Mouse (Mus musculus): ENCODE data around the gene Sema5b. TPM values are rescaled to one million over a fixed set of nuclear protein-coding genes. Genes with fewer than 3 reads are reported as not detected.
"Not testable (repeated sequence)": the region's sequence is repeated elsewhere in the genome, so short reads cannot be mapped to it uniquely, and the experiment has no call there.

Sema5b gene
- total RNA-seq, 2 experiments from 2014 or later: 3.3 to 14.8 TPM

DNA sequence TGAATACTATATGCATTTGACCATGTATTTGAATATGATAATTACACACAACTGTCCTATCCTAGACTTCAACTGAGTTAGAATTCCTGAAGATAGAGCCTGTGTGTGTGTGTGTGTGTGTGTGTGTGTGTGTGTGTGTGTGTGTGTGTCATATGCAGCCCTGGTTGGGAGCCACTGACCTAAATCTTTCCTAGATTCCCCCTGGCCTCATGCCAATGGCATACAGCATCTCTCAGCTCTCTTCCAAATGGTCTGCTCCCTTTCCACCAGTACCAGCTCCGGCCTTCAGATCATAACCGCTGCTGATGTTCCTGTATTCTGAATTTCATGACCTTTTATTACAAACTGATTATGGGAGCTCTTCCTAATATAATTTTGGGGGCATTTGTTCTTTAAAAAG is 8.4 kb downstream of the Sema5b start:
- DNase-seq: no peak

DNA sequence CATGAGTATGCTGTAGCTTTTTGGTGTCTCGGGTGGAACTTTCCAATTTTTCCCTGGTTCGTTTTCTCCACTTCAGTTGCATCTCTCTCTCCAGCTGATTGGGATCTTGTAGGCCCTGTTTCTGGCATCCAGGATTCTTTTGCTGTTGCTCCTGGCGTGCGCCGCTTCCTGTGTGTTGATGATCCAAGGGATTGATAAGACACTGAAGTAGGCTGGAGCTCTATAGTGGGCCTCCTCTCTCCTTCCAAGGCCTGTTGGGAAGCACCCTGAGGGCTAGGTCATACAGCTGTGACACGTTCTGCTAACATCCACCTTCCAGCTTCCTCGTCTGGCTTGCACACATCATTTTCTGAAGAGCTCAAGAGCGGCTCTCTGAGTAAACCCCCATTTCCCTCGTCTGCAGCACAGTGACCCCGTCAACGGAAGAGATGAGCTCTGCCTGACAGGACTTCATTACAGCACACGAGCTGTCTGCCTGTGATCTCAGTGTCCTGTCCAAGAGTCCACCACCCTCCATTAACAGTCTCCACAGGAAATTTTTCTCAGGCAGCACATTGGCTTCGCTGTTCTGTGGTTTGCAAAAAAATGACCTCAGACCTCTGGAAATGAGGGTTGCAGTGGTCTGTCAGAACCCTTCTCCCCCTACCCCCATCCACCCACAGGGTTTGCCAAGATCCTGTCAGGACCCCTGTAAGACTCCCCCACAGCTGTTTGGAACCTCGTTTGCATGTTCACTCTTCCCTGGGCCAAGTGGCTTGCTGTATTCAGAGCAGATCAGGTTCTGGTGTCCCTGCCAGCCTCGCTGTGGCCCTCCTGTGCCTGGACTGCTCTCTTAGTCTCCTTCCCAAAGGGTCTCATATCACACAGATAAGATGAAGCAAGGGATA is 14.9 kb downstream of the Sema5b start:
- DNase-seq: no peak

DNA sequence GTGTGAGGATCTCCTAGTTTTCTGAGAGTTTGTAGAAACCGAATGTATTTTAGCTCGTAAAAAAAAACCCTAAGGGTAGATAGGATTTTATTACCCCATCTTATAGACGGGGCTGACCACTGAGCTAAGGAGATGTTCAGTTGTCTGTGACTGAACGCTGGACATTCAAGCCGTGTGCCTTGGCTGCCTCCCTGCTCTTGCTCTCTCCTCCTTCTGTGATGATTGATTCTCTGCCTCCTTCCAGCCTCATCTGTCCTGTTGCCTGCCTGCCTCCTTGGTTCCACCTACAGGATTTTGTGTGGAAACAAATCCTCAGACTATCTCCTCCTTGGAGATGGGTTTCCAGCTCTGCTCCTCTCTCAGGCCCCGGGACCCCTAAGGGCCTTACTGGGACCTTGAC is 16.1 kb downstream of the Sema5b start:
- no peak for DNase-seq

DNA sequence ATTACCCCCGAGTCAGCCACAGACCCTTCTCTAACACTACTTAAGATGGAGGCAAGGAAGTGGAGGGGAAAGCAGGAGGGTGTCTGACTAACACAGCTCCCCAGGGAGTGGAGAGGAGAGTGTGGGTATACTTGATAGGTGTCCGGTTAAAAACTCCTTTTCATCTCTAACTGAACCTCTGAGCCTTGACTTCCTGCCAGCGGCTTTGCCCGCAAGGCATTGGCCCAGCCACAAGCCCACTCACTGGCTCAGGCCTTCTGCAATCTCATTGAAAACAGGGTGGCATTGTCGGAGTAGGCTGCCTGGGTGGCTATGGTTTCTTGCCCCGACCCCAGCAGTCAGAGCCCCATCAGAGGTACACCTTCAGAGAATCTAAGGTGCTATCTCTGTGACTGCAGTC is 20.6 kb downstream of the Sema5b start:
- no peak for DNase-seq

DNA sequence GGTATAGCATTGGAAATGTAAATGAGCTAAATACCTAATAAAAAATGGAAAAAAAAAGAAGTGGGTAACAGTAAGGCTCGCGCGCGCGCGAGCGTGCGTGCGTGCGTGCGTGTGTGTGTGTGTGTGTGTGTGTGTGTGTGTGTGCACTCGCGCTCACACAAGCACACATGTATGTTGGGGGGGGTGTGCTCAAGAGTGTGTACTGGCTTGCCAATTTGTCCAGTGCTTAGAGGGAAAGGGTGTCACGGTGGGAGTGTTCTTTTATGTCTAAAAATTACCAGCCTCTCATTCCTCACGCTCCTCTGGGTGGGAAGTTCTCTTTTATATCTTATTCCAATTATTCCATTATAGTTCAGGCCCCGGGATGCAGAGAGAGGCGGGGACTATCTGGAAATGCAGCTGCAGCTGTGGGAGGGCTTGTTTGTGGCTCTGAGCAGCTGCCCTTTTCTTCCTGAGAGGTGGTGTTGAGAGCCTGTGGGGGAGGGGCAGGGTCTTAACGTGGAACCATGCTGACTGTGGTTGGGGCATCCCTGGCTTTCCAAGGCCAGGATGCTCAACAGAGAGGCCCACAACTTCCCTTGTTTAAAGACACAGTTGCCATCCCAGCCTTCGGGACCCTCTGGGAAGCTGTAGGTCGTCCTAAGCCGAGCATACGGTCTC is 23.4 kb downstream of the Sema5b start:
- DNase-seq: no peak

DNA sequence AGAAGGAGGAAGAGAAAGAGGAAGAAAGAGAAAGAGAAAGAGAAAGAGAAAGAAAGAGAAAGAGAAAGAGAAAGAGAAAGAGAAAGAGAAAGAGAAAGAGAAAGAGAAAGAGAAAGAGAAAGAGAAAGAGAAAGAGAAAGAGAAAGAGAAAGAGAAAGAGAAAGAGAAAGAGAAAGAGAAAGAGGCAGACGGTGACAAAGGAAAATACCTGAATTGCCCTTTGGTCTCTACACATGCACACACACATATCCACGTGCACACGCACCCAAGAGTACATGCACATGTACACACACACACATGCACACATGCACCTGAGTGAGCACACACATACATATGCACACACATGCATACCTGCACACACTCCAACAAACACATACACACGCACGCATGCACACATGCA is 24.7 kb downstream of the Sema5b start:
- DNase-seq: not testable (repeated sequence)

DNA sequence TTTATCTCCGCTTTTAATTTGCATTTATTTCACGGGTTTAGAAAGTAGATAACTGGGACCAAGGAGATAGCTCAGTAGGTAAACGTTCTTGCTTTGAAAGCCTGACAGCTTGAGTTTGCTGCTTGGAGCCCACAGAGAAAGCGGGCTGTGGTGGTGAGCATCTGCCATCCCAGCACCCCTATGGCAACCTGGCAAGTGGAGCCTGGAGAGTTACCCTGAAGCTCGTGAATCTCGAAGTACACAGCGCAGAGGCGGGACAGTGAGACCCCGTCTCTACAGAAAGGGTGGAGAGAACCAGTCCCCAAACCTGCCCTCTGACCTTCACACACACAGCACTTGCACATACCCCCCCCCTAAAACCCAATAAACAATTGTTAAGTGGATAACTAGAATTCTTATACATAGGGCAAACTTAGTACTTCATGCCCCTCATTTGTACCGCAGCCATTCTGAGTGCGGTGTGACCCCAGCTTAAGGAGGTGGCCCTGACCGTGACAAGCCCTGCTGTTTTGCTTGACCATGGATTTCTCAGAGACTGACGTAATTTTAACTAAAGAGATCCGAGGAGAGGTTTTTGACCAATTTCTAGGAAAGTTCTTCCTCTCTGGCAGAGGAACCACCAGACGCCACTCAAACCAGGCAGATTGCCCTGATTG is 27.4 kb downstream of the Sema5b start:
- no peak for DNase-seq

DNA sequence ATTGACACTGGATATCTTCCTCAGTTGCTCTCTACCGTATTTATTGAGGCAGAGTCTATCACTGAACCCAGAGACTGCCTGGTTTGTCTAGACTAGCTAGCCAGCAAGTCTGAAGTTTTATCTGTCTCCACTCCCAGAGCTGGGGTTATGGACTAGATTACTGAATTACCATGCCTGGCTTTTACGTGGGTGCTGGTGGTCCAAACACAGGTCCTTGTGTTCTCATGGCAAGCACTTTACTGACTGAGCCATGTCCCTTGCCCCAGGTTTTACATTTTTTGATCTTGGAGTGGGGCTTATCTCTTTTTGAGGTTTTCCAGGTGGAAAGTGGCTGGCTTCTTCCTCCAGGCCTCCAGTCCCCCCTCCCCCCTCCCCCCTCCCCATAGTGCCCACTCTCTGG is 28.4 kb downstream of the Sema5b start:
- DNase-seq: no peak

DNA sequence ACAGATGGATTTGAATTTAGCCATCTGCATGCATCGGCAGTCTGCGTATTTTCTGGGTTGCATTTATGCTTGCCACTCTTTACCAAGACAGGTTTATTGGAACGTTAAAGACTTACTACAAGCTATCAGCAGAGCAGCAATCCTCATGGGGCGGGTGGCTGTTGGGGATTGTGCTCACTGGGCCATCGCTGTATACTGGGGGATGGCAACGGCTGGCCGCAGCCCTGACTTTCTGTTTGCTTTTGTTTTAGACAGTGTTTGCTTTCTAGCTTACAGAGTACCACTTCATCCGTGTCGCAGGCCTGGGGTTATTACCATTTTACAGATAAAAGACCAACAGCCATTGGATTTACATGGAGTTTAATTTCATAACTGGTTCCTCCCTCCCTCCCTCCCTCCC is 28.8 kb downstream of the Sema5b start:
- DNase-seq: no peak

DNA sequence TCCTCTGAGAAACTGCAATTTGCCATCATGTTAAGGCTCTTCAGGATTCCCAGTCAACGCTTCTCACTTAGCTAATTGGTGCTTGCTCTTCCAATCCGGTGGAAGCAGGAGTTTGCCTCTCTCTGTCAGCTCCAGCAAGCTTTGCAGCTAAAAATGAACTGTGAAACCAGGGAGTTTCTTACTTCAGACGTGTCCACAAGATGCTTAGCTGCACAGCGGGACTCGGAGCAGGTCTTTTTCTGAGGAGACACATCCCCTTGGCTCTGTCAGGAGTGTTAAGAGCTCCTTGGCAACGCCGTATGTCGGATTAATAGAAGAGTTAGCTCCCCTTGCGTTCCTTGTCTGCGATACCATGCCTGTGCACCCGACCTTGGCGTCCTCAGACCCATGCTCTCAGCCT is 29.7 kb downstream of the Sema5b start:
- no peak for DNase-seq

DNA sequence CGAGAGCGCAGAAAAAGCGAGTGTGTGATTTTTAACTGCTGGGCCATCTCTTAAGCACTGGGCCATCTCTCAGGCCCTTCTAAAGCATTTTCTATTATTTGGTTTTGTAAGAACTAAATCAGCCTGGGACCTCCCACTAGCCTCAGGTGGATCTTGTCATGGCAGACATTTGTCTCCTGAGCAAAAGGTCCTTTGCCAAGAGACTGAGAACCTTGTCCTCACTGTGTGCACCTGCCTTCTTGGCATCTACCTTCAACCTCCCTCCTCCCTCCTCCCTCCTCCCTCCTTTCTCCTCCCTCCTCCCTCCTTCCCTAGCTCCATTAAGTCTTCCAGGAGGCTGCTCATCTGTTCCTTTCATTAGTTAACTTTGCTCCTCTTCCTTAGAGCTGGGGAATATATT is 32.6 kb downstream of the Sema5b start:
- DNase-seq: no peak

DNA sequence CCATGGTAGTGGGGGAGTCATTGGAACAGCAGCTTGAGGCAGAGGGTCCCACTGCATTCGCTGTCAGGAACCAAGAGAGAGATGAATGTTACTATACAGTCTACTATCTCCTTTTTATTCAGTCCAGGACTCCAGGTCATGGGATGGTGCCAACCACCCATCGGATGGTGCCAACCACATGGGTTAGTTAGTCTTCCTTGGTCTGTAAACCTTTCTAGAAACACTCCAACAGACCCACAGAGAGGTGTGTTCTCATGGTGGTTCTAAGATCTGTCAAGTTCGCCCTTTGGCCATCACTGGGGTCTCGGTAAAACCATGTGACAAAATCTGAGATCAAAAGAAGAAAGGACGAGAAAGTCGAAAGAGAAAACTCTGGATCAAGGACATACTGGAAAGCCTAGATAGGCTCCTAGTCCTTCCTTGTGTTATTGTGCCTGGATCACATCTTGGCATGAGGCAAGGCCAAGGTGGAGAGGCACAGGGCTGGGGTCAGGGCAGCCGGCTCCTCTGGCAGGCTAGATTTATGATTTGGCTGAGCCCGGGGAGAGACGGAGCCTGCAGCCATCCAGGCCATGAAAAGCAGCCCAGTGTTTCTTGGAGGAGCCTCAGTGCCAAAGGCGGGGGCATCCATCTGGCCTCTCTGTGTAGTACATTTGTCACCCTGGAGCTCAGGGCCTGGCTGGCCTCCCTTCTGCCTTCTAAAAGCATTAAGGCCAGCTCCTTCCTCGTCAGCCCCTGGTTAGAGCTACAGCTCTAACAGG is 36.4 kb downstream of the Sema5b start:
- DNase-seq: peak; percentile 56 to 68

DNA sequence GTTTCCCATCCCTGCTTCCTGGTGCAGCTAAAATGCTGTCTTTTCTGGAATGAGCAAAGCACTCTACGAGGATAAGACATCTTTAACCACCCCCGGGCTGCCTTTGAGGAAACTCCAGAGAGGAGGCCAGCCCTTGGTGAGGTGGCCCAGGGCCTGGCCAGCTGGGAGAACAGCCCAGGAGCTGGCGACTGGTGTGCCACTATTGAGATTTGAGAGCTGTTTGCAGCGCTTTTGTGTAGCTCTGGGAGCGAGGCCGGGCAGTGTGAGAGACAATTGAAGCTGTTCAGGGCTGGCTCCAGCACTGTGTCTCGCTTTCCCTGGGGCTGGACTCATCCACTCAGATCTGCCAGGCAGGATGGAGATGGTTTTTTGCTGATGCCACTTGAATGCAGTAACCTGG is 40.4 kb downstream of the Sema5b start:
- no peak for DNase-seq

DNA sequence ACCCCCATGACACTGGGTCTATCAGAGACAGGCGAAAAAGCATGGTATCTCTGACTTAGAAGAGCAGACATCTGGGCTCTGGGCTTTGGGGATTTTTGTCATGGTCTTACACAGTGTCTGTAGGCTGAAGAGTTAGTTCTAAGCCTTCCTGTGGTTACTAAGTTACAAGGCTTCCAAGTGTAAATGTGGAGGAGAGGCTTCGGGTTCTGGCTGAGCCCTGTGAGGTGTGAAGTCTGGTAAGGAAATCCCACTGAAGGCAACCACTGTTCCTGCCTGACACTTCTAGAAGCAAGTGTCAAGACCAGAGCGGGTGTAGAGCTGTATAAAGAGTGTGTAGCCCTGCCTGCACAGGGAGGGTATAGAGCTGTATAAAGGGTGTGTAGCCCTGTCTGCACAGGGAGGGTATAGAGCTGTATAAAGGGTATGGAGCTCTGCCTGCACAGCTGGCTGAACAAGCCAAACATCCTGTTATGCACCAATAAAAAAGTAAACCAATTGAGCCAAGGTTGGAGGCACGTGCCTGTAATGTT is 42.7 kb downstream of the Sema5b start:
- DNase-seq: no peak

DNA sequence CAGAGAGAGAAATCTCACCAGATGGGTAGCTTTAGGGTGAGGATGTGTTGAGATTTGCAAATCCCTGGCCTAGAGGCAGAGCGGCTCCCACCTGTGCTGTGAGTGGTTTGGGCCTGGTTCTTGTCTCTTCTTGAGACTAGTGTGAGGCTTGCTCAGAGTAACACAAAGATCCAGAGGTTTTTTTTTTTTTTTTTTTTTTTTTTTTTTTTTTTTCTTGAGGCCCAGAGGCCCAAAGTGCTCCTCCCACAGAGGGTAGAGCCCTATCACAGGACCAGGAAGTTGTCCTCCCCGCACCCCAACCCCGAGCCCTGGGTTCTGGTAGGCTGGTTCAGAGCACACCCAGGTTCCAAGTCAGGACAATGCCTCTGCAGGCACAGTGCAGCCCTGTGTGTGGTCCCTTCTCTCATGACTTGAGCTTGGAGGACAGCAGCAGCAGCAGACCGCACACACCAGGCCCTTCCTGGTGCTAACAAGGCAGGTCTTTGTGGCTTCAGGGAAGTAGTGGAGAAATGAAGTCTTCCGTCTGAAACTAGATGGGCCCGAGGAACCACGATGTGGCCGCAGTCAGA is 44.3 kb downstream of the Sema5b start:
- no peak for DNase-seq

DNA sequence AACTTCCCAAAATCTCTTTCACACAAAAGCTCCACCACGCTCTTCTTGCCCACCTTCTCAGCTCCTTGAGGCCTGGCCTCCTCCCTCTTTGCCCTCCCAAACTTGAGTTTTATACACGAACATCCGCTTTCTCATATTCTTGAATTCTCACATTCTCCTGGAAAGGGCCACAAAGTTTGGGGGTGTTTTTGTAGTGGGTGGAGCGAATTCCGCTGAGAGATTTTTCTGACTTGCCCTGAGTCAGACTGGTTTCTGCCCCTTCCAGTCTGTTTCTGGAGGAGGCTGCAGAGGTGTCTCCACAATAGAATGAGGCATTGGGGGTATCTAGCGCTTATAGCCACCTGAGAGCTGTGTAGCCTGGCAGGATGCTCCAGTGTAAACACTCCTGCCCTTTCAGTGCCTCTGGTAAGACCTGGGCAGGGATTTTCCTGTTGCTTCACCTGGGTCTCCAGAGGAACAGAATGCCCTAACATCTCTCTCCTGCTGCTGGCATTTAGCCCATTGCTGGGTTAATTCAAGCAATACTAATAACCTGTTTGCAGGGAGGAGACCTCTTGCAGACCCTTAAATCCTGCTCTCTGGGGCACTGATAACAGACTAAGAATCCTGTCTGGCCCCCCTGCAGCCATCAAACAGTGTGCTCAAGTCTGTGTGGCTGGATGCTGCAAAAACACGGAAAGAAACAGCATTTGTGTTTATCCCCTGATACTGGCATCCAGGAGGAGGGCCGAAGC is 46.3 kb downstream of the Sema5b start:
- DNase-seq: no peak

DNA sequence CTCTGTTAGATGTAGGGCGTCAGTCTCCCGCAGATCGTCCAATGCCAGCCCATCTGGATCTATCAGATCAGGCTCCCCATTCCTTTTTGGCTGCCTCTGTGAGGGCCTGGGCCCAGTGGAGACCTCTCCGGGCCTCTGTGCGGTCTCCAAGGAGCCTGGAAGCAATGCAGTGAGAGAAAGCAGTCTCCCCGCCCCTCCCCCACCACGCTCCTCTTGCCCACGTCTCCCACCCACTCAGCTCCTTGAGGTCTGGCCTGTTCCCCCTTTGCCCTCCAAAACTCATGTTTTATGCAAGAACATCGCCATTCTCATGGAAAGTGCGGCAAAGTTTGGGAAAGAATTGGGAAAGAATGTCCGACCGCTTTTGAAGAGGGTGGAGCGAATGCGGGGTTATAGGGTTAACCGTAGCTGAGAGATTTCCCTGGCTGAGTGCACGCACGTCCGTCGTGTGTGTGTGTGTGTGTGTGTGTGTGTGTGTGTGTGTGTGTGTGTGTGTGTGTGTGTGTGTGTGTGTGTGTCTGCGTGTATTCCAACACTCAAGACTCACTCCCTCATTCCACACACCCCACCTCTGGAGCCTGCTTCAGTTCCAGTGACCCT is 47.0 kb downstream of the Sema5b start:
- DNase-seq: no peak

DNA sequence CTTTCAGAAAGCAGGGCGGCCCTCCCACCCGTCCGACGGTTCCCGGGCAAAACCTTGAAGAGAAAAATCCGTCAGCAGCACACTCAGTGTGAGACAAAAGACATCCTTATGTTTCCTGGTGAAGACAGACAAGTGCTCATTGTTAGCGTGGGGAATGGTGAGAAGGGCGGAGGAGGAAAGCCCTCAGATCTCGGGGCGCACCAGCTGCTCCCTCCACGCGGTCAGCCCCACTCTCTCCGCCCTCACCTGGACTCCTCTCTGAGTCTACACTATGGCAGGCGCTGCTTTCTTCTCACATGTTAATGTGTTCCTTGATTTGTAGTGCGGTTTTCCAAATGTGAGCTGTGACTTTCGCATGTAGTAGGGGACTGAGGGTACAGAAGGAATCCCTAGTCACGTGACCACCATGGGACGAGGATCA is 47.8 kb downstream of the Sema5b start:
- DNase-seq: no peak

DNA sequence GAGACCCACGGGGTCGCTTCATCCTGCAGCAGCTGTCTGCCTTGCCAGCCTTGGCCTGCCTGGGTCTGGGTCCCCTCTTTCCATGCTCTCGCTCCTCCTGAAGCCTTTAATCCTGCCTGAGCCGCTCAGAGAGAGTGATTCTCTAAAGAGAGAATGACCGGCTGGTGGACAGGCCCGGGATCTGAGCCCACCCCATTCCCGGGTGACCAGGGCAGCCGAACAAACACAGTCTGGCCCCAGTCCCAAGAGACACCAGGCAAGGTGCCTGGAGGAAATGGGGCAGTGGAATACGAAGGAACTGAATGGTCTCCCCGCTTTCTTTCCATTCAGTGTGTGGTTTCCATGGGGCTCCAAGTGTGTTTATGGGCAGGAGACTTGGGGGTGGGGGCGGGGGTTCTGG is 50.8 kb downstream of the Sema5b start:
- no peak for DNase-seq

DNA sequence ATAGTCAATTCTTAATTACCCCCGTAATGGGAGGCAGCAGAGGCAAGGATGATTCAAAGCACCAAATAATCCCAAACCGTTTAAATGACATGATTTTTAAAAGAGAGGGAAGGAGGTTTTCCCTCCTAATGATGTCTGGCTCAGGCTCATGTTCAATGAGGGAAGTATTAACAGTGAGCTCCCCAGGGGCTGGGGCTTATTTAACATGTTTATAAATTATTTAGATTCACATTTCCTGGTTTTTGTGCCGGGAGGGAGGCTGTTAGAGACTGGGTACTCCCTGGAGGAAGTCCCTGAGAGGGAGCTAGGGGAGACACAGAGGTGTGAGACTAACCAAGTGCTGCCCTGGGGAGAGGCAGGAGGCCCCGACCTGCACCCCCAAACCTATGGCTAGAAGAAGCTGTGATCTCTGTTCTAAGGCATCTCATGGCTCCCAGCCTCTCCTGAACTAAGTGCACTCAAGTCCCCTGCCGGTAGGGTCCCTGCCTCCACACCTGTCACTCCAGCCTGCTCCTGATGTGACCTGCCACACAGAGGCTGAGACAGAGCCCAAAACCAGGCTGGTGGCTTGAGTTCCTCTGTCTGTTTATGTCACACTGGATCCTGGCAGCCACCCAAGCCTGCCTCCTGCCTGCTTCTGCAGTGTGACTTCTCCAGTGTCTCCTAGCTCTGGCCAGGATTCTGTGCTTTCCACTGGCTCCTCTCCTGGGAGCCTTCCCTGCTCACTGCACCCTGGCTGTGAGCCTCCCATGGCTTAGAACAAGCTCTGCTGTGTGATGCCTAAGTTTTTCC is 51.5 kb downstream of the Sema5b start:
- peak; percentile 41 to 69 for DNase-seq

All from adrenal gland, postnatal 36 days (tissue).